Mouse (Mus musculus) thymus, postnatal 0 days (tissue): ENCODE measurements around the gene Edrf1. TPM values are rescaled to one million over a fixed set of nuclear protein-coding genes. Genes with fewer than 3 reads are reported as not detected.

Experiments
- DNase-seq: peaks from one replicate; pipeline ENCODE4 v3.0.0-alpha.2; 2015; ENCODE audit warnings: low spot score
- polyA plus RNA-seq: library from polyadenylated mRNA; unstranded; fragments of >200 nt; fragmentation: Nextera tagmentation; extraction: Ambion mirVana; gene quantifications from 2 replicates; pipeline ENCODE4 v1.2.1, GENCODE M21; 2015

The Edrf1 gene
- polyA plus RNA-seq, result 17.6 and 18.7 TPM in 2 replicates

GRCm38 (mm10) chr7:133637361-133638305 is at the start of gene Edrf1:
Edrf1 (plus strand) TSS chr7:133637543.
- peak; percentile 94 for DNase-seq

GRCm38 (mm10) chr7:133591750-133592149 is 45.6 kb upstream of the Edrf1 start:
- DNase-seq, result no peak

GRCm38 (mm10) chr7:133600558-133600957 is 36.8 kb upstream of the Edrf1 start:
- no peak for DNase-seq

GRCm38 (mm10) chr7:133602058-133602457 is 35.3 kb upstream of the Edrf1 start, which contains the start of gene Tex36:
Tex36 (minus strand) TSS chr7:133602158.
- DNase-seq, result no peak

- no peak for DNase-seq
Observed at GRCm38 (mm10) chr7:133603156-133603555, 34.2 kb upstream of the Edrf1 start.

GRCm38 (mm10) chr7:133604427-133605081 is 32.8 kb upstream of the Edrf1 start:
- no peak for DNase-seq

- DNase-seq, result no peak
Observed at GRCm38 (mm10) chr7:133607331-133607730, 30.0 kb upstream of the Edrf1 start.

GRCm38 (mm10) chr7:133607883-133608575 is 29.3 kb upstream of the Edrf1 start:
- DNase-seq, result no peak

GRCm38 (mm10) chr7:133608631-133609340 is 28.6 kb upstream of the Edrf1 start:
- no peak for DNase-seq

GRCm38 (mm10) chr7:133609585-133609984 is 27.8 kb upstream of the Edrf1 start:
- DNase-seq, result no peak

GRCm38 (mm10) chr7:133612981-133613380 is 24.4 kb upstream of the Edrf1 start:
- DNase-seq, result no peak

- no peak for DNase-seq
Observed at GRCm38 (mm10) chr7:133620721-133621120, 16.6 kb upstream of the Edrf1 start.

GRCm38 (mm10) chr7:133623226-133623625 is 14.1 kb upstream of the Edrf1 start:
- DNase-seq, result no peak

- DNase-seq, result no peak
Observed at GRCm38 (mm10) chr7:133627184-133627936, 10.0 kb upstream of the Edrf1 start.

- no peak for DNase-seq
Observed at GRCm38 (mm10) chr7:133630821-133631220, 6.5 kb upstream of the Edrf1 start.

- peak; percentile 52 for DNase-seq
Observed at GRCm38 (mm10) chr7:133632476-133632875, 4.9 kb upstream of the Edrf1 start.

- DNase-seq, result no peak
Observed at GRCm38 (mm10) chr7:133634932-133635650, 2.3 kb upstream of the Edrf1 start.

GRCm38 (mm10) chr7:133636738-133637352 is 498 bp upstream of the Edrf1 start:
- DNase-seq, result peak; percentile 86

- DNase-seq, result no peak
Observed at GRCm38 (mm10) chr7:133638306-133638705, 963 bp downstream of the Edrf1 start.
